Mouse (Mus musculus) erythroid progenitor cell, adult 5-6 weeks (primary cell): ENCODE results near the gene Chst3. TPM values are rescaled to one million over a fixed set of nuclear protein-coding genes. Genes with fewer than 3 reads are reported as not detected.
A peak's percentile ranks its signal among the peaks of the same experiment; 100 is the strongest.
"Not testable (repeated sequence)": the region's sequence is repeated elsewhere in the genome, so short reads cannot be mapped to it uniquely, and the experiment has no call there.

Experiments used
- ATAC-seq: replicated peaks from 2 replicates; pipeline ENCODE4 v1.8.0; 2016; ENCODE audit warnings: moderate number of reproducible peaks, mild to moderate bottlenecking, moderate TSS enrichment, inconsistent platforms; ENCODE audit not compliant: poor library complexity, low FRiP score, severe bottlenecking
- total RNA-seq, 2 experiments: library from RNA; stranded (forward) in 1 of 2; stranded (reverse) in 1 of 2; fragments of 150-400 nt in 1 of 2; fragments of 186-747, 209-891 nt in 1 of 2; gene quantifications; 2 replicates each; pipeline versions ENCODE4 v1.2.3 to v1.2.4; 2015 to 2017; ENCODE audit warnings: low replicate concordance in 2 of 2

The Chst3 gene
- total RNA-seq, 2 experiments from 2014 or later, result 2.6 to 6.7 TPM

- ATAC-seq, result peak; percentile 62; the same call in 1 of the 2 replicates
Observed at GRCm38 (mm10) chr10:60237475-60238154, 18.6 kb upstream of the Chst3 start.

DNA sequence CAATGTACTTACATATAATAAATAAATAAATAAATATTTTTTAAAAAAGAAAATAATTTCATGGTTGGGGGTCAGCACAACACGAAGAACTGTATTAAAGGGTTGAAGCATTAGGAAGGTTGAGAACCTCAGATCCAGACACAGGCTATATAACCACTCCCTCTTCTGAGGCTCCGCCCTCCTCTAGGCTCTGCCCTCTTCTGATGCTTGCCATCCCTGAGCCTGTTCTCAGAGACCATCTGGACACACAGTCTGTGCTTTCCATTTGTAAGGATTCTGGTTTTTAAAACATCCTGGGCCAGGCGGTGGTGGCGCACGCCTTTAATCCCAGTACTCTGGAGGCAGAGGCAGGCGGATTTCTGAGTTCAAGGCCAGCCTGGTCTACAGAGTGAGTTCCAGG lies 16.8 kb upstream of the Chst3 start:
- ATAC-seq, result not testable (repeated sequence)

- no peak for ATAC-seq
Observed at GRCm38 (mm10) chr10:60234006-60234405, 14.9 kb upstream of the Chst3 start.

DNA sequence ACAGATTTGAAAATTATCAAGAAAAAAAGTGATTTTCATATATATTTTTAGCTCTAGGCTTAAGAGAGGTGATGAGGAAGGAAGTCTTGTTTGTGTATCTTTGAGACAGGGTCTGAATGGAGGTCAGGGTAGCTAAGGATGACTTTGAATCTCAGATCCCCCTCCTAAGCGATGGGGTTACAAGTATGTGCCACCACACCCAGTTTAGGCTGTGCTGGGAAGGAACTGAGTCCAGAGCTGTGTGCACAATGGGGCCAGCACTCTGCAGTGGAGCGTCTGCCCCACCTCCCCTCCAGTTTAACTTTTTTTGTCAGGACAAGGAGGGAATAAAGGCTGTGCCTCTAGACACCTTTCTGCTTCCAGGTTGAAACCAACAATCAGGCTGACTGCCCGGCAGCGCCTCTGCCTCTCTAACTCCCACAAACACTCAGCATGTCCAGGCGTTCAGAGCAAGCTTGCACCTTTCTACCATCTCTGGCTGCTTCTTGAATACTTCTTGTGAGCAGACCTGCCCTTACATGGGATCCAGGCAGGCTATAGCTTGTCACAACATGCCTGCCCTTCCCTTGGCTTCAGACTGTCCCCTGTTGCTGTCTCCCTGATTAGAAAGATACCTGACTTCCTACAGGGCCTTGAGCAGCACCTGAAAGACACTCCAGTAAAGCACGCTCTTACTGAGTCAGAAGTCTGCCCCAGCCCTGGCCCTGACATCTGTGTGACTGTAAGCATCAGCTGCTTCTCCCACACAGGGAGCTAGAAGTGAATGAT lies 11.4 kb upstream of the Chst3 start:
- ATAC-seq, result no peak

DNA sequence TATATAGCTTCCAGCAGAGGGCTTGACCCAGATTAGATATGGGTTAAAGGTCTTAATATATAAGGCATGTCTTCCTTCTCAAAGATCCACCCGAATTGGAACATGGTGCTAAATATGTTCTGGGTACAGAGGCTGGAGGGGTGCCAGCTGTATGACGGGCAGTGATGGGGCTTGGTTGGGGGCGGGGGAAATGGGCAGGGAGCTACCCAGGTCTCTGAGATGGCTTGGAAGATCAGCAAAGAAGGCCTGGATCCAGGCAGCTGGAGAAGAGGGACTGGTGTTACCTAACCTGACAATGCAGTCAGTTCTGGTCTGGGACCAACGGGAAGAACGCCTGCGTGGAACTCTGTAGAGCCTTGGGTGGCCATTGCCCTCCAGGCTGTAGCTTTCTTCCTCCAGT lies 10.1 kb upstream of the Chst3 start:
- no peak for ATAC-seq

GRCm38 (mm10) chr10:60227666-60228065 lies 8.6 kb upstream of the Chst3 start:
- ATAC-seq, result no peak

DNA sequence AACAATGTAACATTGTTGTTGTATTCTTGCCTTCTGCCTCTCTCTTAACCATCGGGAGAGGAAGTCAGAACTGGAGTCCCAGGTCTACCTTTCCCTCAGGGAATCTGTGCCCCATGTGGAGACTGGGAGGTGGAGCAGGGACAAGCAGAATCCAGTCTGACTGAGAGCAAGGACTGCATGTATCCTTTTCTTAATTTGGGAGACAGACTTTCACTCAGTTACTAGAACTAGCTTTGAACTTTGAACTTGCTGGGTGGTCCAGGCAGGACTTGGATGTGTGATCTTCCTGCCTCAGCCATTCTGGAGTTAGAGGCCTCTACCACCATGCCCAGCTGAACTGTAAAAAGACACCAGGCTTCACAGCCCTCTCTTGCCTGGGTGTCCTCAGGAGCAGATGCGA lies 5.5 kb upstream of the Chst3 start:
- ATAC-seq, result no peak

GRCm38 (mm10) chr10:60221571-60222259 lies 2.7 kb upstream of the Chst3 start:
- ATAC-seq, result not testable (repeated sequence)

GRCm38 (mm10) chr10:60220607-60221006 lies 1.5 kb upstream of the Chst3 start:
- no peak for ATAC-seq

DNA sequence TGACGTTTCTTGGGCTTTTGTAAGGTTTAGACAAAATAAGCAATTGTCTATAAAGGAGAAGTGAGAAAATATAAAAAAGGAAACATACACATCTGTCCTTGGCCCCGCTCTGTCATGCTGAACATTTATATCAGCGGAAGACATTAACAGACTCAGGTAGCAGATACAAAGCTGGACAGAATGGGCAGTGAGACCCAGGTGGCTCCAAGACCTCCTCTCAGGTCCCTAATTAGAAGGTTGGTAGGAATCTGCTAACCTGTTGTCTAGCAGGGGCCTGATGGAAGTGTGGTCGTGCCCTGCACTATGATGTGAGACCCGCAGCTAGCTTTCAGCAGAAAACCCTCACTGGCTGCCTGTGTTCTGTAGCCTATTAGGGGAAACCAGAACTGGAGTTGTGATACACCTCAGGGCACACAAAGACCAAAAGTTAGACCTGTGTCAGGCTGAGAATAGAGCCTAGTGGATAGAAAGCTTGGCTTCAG lies 1.0 kb upstream of the Chst3 start:
- no peak for ATAC-seq

DNA sequence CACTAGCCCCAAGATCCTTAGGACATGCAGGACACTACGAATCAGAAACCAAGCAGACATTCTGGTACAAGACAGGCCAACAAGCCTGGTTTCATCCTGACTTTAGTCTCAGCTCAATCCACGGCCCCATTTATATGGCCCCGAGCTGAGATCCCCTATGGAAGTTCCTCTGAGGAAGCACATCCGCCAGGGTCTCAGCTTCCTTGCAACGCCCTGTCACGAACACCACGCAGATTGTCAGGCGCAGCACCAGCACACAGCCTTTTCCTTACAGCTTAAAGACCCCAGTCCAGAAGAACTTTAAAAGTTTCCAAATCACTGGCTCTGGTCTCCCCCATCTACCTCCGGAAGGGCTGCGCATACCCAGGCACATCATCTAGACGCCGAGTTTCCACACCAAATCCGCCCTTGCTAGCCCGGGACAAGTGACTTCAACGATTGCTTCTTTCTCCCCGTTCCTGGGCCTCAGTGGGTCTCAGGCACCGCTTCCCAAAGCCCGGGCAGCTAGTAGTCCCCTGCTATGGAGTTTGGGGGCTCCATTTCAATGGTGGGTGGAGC lies 948 bp downstream of the Chst3 start:
- ATAC-seq, result no peak

- no peak for ATAC-seq
Observed at GRCm38 (mm10) chr10:60216331-60217095, 2.5 kb downstream of the Chst3 start.

GRCm38 (mm10) chr10:60215077-60215960 lies 3.7 kb downstream of the Chst3 start:
- no peak for ATAC-seq

DNA sequence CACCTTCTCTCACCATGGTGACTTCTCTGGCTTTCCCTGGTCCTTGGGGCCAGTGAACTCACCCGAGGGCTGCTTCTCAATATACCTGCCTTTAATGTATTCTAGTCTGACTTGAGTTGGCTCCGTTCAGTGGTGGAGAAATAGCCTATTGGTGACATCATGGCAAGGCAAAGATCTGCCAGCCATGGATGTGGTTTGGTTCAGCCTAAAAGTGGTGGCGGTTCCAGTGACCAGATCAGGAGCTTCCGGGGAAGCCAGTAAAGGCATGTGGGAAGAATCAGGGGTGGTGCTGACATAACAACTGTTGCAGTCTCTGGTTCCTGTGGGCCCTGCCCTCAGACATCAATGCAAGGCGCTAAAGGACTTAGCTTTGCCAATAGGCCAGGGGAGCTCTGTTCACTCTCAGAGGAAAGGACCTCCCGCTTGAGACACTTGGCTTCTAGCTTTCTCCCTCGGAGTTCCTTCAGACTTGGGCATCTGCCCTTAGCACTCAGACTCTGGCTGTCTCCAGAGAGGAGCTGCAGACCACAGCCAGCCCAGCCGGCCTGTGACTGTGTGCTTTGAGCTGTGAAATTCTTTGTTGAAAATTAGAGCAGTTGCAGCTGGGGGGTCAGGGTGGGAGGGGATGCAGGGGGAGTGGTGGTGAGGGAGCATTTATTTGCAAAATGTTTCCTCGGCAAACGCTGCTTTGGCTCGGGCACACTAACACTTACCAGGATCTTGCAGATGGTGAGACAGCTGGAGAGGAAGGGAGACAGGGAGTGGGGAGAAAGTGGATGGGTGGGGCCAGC lies 6.3 kb downstream of the Chst3 start:
- ATAC-seq, result no peak

GRCm38 (mm10) chr10:60211501-60212005 lies 7.5 kb downstream of the Chst3 start:
- no peak for ATAC-seq

DNA sequence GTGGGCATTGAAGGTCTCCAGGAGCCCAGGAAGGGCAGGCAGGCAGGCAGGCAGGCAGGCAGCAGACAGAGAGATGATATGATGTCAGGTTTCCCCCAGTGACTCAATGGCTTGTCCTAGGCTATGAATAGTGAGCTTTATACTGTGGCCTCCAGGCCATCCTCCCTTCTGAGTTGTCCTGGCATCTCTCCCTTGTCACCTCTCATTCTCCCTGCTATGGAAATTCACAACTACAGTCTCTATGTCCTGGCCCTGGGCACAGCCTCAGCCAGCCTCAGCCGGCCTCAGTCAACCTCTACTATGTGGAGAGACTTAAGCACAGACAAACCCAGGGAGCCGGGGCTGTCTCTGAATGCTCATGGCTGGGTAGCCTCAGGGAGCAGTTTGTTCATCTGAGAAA lies 8.6 kb downstream of the Chst3 start:
- ATAC-seq, result no peak

DNA sequence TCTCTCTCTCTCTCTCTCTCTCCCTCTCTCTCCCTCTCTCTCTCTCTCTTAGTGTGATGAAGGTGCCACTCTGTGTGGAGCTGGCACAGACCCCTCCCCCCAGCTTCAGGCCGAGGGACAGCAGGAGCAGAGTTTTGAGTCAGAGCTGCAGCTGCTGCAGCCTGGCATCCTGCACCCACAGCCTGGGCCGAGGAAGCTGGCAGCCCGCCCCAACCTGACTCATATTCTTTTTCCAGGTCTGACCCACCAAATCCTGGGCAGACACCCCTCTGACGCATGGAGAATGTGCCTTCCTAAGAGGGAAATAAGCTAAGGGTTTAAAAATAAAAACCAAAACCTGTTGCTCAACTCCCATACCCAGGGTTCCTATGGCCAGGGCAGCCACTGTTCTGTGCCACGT lies 9.8 kb downstream of the Chst3 start:
- ATAC-seq, result no peak
